Mouse (Mus musculus) embryonic fibroblast, embryonic 13.5 days (primary cell): ENCODE results near the gene Rbbp4. TPM values are rescaled to one million over a fixed set of nuclear protein-coding genes. Genes with fewer than 3 reads are reported as not detected.

Experiments
- H3K27ac ChIP-seq: 2 replicates; pipeline ENCODE4 v1.5.1; 2012; ENCODE audit warnings: low read length, control low read depth, inconsistent platforms; ENCODE audit not compliant: insufficient read depth
- H3K4me1 ChIP-seq: 2 replicates; pipeline ENCODE4 v1.6.1; 2011; ENCODE audit warnings: low read length; ENCODE audit not compliant: control insufficient read depth, insufficient read depth
- H3K4me3 ChIP-seq: 2 replicates; pipeline ENCODE4 v1.5.1; 2011; ENCODE audit warnings: mild to moderate bottlenecking, control low read depth, low read length; ENCODE audit not compliant: insufficient read depth
- CTCF ChIP-seq: IDR thresholded peaks from 2 replicates; pipeline ENCODE4 v1.5.1; 2011; ENCODE audit warnings: mild to moderate bottlenecking, control low read depth, low read length, moderate library complexity, borderline replicate concordance; ENCODE audit not compliant: insufficient read depth
- POLR2A ChIP-seq: IDR thresholded peaks from 2 replicates; pipeline ENCODE4 v1.6.1; 2011; ENCODE audit warnings: low read depth, mild to moderate bottlenecking, control low read depth, low read length, moderate library complexity
- polyA plus RNA-seq: library from polyadenylated mRNA; stranded (reverse); fragments of >200 nt; gene quantifications from 2 replicates; pipeline ENCODE4 v1.2.4, GENCODE M21; 2011; ENCODE audit warnings: low read depth; ENCODE audit not compliant: missing spikeins, insufficient read length

Rbbp4 gene
- polyA plus RNA-seq, 1 experiment, result 229 TPM

- Histone ChIP-seq H3K27ac (no peak overlapping the region), H3K4me3 (no peak overlapping the region), H3K4me1 (no peaks in the 10 kb centered on the region)
- no peak for TF ChIP-seq POLR2A
- TF ChIP-seq CTCF, result no peak
Measured at GRCm38 (mm10) chr4:129353176-129353575, 18.0 kb upstream of the Rbbp4 start.

GRCm38 (mm10) chr4:129351111-129351510 is 15.9 kb upstream of the Rbbp4 start:
- Histone ChIP-seq H3K4me3 (no peak overlapping the region), H3K27ac (no peak overlapping the region), H3K4me1 (no peaks in the 10 kb centered on the region)
- TF ChIP-seq CTCF (no peak), POLR2A (no peak)

DNA sequence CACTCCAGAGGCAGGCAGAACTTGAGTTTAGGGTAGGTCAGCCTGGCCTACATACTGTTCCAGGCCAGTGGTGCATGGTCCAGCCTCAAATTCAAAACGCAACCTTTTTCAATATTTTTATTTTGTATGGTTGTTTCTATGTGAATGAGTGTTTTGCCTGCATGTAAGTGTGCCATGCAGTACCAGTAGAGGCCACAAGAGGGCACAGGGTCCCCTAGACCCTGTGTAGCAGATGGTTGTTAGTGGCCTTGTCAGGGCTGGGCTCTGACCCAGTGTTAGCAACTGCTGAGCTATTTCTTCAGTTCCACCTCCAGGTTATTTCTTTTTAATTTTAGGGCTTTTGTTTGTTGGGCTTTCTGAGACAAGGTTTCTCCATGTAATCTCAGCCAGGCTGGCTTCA is 15.5 kb upstream of the Rbbp4 start:
- no peak overlapping the region for H3K4me3 ChIP-seq
- H3K27ac ChIP-seq, result no peak overlapping the region
- TF ChIP-seq CTCF (peak; percentile 88; the same call in 1 of the 2 replicates), POLR2A (no peak)
- no peaks in the 10 kb centered on the region for H3K4me1 ChIP-seq

GRCm38 (mm10) chr4:129346481-129347154 is 11.4 kb upstream of the Rbbp4 start:
- TF ChIP-seq POLR2A, result no peak
- no peak for TF ChIP-seq CTCF
- no peak overlapping the region for H3K4me3 ChIP-seq
- H3K4me1 ChIP-seq, result no peaks in the 10 kb centered on the region
- no peak overlapping the region for H3K27ac ChIP-seq

- TF ChIP-seq POLR2A (no peak), CTCF (no peak)
- no peak overlapping the region for H3K27ac ChIP-seq
- peaks cover 4% of the 10 kb centered on the region for H3K4me1 ChIP-seq
- no peak overlapping the region for H3K4me3 ChIP-seq
Measured at GRCm38 (mm10) chr4:129342705-129343104, 7.5 kb upstream of the Rbbp4 start.

- Histone ChIP-seq H3K4me3 (no peak overlapping the region), H3K27ac (no peak overlapping the region), H3K4me1 (peaks cover 4% of the 10 kb centered on the region)
- TF ChIP-seq CTCF, result no peak
- no peak for TF ChIP-seq POLR2A
Measured at GRCm38 (mm10) chr4:129341888-129342287, 6.7 kb upstream of the Rbbp4 start.

- Histone ChIP-seq H3K27ac (no peak overlapping the region), H3K4me1 (peaks cover 4% of the 10 kb centered on the region), H3K4me3 (no peak overlapping the region)
- TF ChIP-seq POLR2A (no peak), CTCF (no peak)
Measured at GRCm38 (mm10) chr4:129339743-129340142, 4.6 kb upstream of the Rbbp4 start.

DNA sequence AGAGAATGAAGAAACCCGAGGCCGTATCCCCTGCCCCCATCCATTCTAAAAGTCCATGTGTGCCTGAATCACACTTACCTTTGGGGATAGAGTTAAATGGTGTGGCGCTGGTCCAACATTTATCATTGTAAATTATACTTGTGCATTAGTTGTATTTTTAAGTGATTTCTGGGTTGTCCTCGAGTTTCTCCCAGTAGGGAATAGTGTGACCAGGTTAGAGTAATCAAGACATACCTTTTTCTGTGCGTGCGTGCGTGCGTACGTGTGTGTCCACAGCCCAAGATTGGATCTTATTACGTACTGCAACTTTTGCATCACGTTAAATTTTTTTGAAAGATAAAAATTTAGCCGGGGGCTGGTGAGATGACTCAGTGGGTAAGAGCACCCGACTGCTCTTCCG is 1.1 kb upstream of the Rbbp4 start:
- peak overlapping the region; percentile 99 for H3K27ac ChIP-seq
- H3K4me1 ChIP-seq, result peaks cover 6% of the 10 kb centered on the region
- TF ChIP-seq POLR2A (no peak), CTCF (no peak)
- peak overlapping the region; percentile 64 for H3K4me3 ChIP-seq

GRCm38 (mm10) chr4:129334677-129335215 is 424 bp downstream of the Rbbp4 start:
- Histone ChIP-seq H3K27ac (peak overlapping the region; percentile 64), H3K4me1 (peaks cover 6% of the 10 kb centered on the region), H3K4me3 (peak overlapping the region; percentile 86)
- TF ChIP-seq CTCF (no peak), POLR2A (no peak; the same call in 1 of the 2 replicates)

DNA sequence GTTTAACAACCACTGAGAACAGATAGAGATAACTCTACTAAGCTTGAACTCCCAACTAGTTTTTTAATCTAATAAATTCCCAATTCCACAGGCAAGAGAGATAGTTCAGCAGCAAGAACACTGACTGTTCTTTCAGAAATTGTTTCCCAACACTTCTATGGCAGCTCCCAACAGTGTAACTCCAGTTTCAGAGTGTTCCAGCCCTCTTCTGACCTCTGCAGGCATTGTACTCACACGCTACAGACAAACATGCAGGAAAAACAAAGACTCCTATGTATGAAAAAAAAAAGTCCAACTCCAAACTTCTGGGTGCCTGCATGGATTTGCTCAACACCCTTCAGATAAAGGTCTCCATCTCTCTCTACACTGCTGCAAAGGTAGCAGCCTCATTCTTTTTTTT is 2.3 kb downstream of the Rbbp4 start:
- Histone ChIP-seq H3K27ac (no peak overlapping the region), H3K4me3 (peak overlapping the region; percentile 33), H3K4me1 (peaks cover 2% of the 10 kb centered on the region; the same call in 1 of the 2 replicates)

More for the DNA sequence above, 2.3 kb downstream of the Rbbp4 start:
- TF ChIP-seq POLR2A (no peak), CTCF (no peak)
